Mouse (Mus musculus): ENCODE measurements at regions not wholly inside any gene's neighbourhood (a gene's known extent, or its start where the extent isn't known, plus 50 kb on each side); places are given as distances from the start of the nearest gene placed in this dataset. TPM values are rescaled to one million over a fixed set of nuclear protein-coding genes. Genes with fewer than 3 reads are reported as not detected.

DNA sequence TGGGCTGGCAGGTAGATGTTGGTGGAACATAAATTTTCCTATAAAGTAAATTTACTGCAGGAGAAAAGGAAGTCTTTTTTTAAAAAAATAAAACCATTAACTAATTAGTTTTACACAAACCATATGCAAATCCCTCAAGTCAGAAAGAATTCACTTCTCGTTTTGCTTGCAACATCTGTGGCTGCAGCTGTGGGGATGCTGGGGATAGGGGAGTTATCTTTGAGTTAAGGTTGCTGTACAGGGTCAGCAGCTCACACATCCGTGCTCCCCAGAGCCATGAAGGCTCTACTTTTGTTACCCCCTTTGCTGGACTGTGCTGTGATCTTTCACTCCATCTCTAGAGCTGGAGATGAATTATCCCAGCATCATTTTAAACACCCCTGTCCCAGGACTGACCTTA is 54.4 kb upstream of the Tnp1 start:
- 65% methylated on average over 2 of the region's 2 CpGs for WGBS
- no peaks in the 10 kb centered on the region for H3K4me1 ChIP-seq
- no peak overlapping the region for H3K4me2 ChIP-seq (replicated peaks)
- H3K27ac ChIP-seq (replicated peaks), result no peak overlapping the region
- no peak overlapping the region for H3K9ac ChIP-seq (replicated peaks)
- no peak for ATAC-seq (replicated peaks)
- no peaks in the 10 kb centered on the region for H3K36me3 ChIP-seq
- H3K9me3 ChIP-seq, result no peaks in the 10 kb centered on the region
- no peaks in the 10 kb centered on the region for H3K27me3 ChIP-seq
- H3K4me3 ChIP-seq, result no peak overlapping the region

Small RNAs in the stretch of these regions (microRNA-seq; reads per million reads assigned to microRNA genes)
- gene Mir6351, result not detected
